Mouse (Mus musculus) urinary bladder, postnatal 4 days (tissue): Measurements from ENCODE around the gene Gcn1l1.
"Not testable (repeated sequence)": the region's sequence is repeated elsewhere in the genome, so short reads cannot be mapped to it uniquely, and the experiment has no call there.

Experiments
- DNase-seq, 2 experiments: peaks; one replicate each; pipeline ENCODE4 v3.0.0; 2021 to 2022; ENCODE audit warnings: low spot score in 2 of 2

Gene Gcn1l1

GRCm38 (mm10) chr5:115559237-115560101, 5.6 kb upstream of the Gcn1l1 start, which contains the start of gene Rplp0:
Gene Rplp0, plus strand, starts transcription at chr5:115559467.
- peak; percentile 100 for DNase-seq

GRCm38 (mm10) chr5:115560336-115560905, 4.6 kb upstream of the Gcn1l1 start:
- DNase-seq: no peak

DNA sequence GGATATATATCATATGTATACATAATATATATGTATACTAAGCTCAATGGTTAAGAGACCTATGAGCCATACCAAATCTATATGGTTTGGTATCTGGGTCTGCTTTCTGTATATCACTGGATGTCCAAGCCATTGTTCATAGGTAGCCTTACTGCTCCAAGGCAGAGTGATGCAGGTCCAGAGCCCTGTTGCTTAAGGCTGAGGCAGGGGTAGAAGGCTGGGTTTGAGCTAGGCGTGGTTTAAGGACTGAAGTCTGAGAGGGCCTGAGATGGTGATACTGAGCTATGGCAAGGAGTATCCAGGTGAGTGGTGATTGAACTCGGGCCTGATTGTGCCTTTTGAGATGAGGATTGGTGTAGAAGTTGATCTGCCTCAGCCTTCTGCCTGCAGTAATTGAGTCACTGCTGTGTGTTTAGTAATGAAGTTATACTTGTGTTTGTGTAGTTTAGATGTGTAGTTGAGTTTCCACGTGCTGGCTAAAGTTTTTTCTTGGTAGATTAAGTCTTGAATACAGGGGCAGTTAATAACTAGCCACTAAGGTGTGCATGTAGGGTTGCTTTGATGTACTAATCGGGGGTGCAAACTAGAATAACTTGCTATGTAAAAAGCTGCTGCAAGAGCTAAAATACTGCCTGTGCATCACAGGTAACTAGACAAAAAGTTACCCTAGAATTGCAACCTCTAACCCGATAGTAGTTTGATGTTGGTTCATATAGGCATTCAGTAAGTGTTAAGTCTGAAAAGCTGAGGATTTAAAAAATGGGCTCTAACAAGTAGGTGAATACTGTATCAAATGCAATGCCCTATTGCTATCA, 1.1 kb upstream of the Gcn1l1 start:
- DNase-seq: no peak

DNA sequence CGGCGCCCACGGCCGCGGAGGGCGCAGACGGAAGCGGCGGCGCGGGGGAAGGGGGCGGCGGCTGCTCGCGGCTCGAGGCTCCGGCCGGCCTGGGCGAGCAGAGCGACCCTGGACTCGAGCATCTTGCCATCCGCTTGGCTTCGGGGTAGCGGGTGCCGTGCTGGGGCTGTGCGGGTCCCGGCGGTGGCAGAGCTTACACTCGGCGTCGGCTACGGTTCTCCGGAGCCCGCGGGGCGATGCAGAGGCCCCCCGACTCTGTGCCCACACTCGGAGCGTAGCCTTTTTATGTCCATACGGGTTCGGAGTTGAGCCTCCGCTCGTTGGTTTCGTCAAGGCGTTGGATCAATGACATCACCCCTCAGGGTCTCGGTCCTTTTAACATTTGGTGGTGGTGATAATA, 349 bp downstream of the Gcn1l1 start:
- no peak for DNase-seq

DNA sequence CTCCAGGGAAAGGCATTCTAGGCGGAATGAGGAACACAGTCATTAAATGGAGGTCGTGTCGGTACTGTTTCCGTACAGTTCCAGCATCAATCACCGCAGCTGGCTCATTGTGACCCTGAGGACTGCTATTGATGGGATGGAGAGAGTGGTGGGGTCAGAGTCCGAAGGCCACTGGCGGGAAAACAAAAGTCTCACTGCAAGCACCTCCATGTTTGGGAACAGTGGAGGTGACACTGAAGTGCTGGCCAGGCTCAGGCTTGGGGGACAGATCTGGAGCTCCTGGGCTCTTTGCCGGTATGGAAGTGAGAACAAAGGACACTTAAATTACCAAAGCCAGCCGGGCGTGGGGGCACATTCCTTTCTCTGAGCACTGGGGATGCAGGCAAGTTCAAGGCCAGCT, 3.6 kb downstream of the Gcn1l1 start:
- DNase-seq: no peak

DNA sequence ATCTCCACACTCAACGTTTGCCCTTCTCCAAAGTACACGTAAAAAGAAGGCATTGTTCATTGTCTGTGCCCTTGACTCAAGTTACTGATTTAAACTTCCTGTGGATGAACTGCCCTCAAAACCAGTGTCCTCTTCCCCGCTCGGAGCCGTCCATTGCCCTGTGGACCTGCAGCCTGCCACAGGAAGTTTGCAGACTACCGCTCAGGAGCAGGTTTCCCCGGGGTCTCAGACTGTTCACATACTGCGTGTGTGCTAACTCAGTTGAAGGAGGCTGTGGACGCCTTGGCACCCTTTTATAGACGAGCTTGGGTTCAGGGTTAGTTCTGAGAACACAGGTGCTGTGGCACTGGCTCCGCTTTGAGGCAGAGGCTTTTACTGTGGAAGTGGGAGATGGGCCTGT, 4.3 kb downstream of the Gcn1l1 start:
- no peak for DNase-seq

DNA sequence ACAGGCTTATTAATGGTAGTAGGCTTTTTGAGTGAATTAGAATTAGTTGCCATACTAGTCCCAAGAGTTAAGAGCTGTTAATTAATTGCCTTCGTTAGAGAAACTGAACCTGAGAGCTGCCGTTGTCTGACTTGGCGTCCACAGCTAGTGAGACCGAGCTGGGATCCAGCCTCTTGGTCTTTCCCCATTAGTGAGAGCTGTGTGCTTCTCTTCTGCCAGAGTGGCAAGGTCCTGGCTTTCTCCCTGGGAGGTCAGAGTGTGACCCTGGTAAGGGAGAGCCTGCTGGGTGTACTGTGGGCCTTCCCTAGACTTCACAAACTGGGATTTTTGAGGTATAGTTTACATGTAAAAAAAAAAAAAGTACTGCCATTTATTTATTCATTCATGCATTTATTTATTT, 4.7 kb downstream of the Gcn1l1 start:
- no peak for DNase-seq

GRCm38 (mm10) chr5:115571086-115571485, 6.0 kb downstream of the Gcn1l1 start:
- no peak for DNase-seq

DNA sequence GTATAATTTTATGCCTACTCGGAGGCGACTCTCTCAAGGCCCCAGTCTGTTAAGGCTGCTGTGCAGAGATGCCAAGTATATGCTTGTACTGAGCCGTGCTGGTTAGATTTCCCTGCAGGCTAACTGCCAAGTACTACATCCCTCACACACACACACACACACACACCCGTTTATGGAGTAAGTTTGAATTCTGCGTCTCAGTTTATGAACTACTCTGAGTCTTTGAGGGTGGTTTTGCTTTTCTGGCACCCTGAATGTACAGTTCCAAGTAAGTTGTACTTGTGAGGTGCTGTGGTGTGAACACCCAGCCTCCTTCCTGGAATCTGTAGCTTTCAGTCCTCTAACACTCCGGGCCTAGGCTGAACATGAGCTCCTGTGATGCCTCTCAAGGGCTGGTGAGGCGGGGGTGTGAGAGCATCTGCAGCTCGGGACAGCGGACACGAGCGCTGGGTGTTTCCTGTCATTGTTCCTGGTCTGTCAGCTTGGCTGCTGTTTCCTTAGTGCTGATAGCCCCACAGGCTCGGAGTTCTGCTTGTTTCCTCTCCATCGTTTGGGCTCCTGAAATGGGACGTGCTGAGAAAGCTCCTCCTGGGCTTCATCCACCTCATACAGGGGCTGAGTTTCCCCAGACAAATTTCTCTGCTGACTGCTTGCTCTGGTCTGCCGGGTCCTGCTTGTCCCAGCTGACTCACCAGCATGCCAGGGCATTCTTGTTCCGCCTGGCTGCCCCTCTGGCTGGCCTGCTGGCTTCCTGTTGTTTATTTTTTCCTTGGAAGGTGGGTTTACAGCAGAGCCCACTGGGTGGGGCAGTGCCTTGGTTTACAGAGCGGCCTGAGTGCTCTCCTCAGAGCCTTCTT, 7.9 kb downstream of the Gcn1l1 start:
- DNase-seq: no peak

GRCm38 (mm10) chr5:115574992-115575391, 9.9 kb downstream of the Gcn1l1 start:
- DNase-seq: no peak

DNA sequence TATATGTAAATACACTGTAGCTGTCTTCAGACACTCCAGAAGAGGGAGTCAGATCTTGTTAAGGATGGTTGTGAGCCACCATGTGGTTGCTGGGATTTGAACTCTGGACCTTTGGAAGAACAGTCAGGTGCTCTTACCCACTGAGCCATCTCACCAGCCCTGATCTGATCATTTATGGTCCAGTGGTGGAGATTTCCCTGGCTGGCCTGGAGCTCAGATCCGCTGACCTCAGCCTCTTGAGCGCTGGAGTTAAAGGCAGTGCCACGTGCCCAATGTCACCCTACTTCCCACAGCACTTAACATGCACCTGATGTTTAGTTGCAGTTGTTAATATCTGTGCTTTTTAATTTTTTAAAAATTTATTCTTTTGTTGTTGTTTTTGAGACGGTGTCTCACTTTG, 12.6 kb downstream of the Gcn1l1 start:
- DNase-seq: not testable (repeated sequence)

- no peak for DNase-seq
Measured at GRCm38 (mm10) chr5:115578922-115579321, 13.9 kb downstream of the Gcn1l1 start.

- no peak for DNase-seq
Measured at GRCm38 (mm10) chr5:115579363-115579762, 14.3 kb downstream of the Gcn1l1 start.

GRCm38 (mm10) chr5:115580229-115581001, 15.4 kb downstream of the Gcn1l1 start:
- DNase-seq: no peak

DNA sequence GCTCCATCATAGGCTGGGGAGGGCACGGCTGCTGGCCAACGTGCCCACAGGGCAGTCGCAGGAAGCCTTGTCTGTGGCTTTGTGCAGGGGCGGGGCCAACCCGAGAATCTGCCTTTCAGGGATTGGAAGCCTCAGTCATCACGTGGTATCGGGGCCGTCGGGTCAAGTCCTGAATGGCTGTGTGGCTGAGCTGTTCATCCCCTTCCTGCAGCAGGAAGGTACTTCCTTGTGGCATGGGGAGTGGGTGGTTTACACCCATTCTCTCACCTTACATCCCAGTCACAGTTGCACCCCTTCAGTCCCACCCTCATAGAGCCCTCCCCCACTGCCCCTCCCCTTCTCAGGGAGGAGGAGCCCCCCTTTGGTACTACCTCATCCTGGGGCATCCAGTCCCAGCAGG, 16.6 kb downstream of the Gcn1l1 start:
- DNase-seq: no peak

- no peak for DNase-seq
Measured at GRCm38 (mm10) chr5:115585616-115586015, 20.6 kb downstream of the Gcn1l1 start.

GRCm38 (mm10) chr5:115586166-115586565, 21.1 kb downstream of the Gcn1l1 start:
- no peak for DNase-seq

DNA sequence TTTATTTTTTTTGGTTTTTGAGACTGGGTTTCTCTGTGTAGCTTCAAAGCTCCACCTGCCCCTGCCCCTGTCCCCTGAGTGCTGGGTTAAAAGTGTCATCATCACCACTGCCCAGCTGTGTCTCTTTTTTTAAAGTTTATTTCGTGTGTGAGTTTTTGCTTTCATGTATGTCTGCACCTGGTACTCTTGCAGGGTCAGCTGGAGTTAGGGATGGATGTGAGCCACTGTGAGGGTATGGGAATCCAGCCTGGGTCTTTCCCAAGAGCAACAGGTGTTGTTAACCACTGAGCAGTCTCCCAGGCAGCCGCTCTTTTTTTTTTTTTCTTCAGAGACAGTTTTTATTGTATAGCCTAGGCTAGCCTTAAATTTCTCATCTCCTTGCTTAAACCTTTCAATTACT, 21.7 kb downstream of the Gcn1l1 start:
- no peak for DNase-seq

GRCm38 (mm10) chr5:115591028-115591427, 26.0 kb downstream of the Gcn1l1 start:
- DNase-seq: peak in 1 of 2 experiments; percentile 19

DNA sequence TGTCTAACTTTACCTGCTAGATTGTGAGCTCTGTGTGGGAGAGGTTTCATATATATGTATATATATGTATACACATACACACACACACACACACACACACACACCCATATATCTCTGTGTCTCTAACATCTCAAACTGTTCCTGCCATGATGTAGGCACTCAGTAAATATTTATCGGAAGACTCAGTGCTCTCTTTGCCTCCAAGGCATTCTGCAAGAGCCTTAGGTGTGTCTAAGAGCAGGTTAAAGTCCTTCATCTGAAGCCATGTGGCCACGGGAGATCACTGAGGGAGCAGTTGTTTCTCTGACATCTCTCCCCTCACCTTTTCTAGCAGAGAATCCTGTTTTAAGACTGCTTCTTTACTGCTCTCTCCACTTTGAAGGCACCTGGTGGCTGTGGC, 26.5 kb downstream of the Gcn1l1 start:
- DNase-seq: no peak

GRCm38 (mm10) chr5:115603561-115603960, 38.5 kb downstream of the Gcn1l1 start:
- DNase-seq: no peak
